Mouse (Mus musculus) mouse trophoblast stem cell (cell line): ENCODE results near the gene Cpa2.

ENCODE experiments used
- in situ Hi-C, 2 experiments: fragments of 300-500 bp; cut with MseI, MboI; formaldehyde crosslinking; loops; 2 replicates in 1 of 2; 3 replicates in 1 of 2; pipeline ENCODE4 v1.15.1; 2025

The Cpa2 gene

DNA sequence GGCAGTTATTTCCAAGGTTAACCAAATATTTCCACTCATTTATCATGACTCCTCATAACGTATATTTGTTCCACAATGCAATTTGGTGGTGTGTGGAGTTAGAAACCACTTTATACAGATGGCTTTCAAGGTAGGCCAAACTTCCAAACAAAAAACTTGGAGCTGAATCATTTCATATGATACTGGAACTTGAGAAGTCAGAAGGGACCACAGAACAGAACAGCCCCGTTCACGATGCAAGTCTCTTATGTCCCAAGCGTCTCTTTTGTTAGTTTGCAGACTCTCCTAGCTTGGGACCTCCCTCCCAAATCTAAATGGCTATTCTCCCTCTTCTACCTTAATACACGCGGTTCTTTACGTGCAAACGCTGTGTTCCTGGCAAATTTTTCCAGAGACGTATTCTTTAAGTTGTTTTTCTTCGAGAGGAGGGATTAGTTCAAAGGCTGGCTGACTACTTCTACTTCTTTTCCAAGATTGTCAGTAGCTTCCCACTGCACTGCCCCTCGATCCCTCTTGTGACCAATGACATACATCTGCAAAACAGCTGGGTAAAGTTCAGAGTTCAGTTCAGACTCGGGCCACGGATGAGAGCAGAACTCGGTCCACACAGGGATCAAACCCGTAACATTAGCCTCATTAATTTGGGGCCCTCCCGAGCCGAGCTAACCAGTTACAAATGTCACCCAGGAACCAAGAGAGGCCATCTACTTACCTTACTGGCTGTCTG lies 35.3 kb downstream of the Cpa2 start:
- in situ Hi-C loops, result no loop called here

DNA sequence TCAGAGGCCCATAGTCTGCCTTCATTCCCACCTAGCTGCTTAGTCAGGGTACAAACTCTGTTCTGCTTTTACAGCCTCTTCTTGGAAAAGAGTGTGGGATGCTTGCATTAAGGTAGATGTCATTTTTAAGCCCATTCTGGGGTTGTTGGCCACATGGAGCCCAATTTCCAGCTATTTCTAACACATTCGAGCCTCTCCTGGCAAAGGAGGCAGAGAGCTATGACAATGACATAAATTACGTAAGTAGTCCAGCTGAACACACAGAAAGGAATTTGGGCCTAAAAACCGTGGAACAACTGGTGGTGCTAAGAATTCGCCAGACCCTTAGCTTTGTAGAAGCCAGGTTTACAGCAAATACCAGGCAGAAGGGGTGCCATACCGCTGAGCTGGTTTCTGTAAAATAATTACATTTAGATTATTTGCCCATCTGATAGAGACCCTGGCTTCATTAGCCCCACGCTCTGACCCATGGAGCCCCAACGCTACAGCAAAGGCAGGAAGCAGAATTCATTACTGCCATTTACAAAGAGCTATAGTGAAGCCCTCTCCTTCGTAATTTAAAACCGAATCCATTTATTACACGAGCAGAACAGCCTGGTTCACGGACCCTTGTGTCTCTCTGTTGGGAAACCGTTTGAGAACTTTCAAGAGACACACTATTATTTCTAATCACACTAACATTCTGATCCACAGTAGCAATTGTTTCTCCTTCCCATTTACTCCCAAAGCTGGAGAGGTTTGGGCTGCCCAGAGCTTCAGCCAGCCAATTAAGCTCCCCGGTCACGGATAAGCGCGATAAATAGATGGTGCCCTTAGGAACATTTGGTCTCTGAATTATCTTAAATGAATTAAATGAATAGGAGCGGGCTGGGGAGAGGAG lies 38.8 kb downstream of the Cpa2 start:
- in situ Hi-C loops, result no loop called here

DNA sequence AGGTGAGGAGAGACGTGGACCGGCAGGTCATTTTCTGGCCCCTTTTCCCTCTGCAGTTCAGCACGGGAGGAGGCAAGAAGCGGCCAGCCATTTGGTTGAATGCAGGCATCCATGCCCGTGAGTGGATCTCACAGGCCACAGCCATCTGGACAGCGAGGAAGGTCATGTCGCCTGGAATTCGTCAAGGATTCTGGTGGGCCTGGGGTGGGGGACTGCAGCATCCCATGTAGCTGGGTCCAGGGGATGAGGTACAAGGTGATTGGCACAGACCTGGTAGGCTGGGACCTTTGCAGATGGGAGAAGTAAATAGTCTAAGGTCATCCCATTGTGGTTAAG lies 39.4 kb downstream of the Cpa2 start:
- in situ Hi-C loops, result no loop called here

DNA sequence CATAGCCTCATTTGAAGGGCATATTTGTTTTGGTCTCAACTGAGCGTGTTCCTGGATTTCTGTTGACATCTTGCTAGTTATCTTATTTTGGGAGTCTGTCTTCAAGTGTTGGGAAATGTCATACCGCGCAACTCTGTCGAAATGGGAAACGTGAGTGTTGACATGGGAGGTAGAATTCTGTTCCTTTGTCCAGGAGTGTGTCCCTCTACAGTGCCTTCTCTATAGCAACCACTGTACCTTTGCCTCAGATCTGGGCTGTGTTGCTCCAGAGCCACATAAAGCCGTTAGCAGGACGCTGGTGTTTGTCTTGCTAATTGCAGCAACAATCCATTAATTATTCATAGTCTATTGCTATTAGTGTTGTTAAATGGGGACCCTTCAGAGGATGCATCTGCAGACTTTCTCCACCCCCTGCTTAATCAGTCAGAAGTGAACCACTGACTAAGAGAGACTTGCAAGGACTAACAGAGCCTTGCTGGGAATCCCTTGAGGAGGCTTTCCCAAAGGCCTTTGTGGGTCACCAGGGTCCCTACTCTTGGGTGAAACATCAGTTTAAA lies 45.6 kb downstream of the Cpa2 start:
- in situ Hi-C loops, result no loop called here

DNA sequence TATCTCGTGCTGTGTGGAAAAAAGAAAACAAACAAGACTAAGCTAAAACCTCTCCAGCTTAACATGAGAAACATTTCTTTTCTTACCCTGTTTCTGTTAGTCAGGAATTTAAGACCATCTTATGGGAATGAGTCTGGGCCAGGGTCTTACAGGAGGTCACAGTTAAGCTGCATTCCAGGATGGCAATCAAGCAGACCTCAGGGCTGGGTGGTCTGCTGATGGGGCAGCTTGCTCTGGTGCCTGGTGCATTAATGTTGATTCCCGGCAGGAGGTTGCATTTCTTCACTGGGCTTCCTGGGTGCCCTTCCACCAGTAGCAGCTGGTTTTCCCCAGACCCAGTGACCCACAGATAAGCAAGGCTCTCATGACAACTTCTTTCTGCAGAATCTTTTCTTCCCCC lies 48.4 kb downstream of the Cpa2 start:
- in situ Hi-C loops, result no loop called here

DNA sequence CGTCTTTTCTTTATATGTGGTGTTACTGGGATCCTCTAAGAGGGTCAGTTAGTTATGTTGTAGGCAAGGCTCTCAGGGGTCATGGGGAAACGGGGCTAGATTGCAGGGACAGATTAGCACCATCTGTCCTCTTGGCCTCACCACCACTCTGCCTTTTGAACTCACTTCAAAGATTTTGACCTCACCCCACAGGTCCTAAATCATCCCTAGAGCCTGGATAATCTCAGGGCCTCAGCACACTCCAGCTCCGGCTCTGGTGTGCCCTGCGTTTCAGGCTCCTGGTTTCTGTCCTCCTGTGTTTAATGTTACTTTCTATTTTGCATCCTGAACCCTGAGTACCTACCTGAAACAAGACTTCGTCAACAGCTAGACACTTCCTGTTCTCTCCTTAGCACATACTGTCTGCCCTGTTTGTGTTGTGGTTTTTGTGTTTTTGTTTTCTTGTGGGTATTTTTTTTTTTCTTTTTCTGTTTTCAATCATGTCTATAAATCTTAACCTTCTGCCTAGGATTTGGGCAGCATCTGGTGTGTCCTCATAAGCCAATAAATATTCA lies 50.5 kb downstream of the Cpa2 start:
- in situ Hi-C loops, result no loop called here

DNA sequence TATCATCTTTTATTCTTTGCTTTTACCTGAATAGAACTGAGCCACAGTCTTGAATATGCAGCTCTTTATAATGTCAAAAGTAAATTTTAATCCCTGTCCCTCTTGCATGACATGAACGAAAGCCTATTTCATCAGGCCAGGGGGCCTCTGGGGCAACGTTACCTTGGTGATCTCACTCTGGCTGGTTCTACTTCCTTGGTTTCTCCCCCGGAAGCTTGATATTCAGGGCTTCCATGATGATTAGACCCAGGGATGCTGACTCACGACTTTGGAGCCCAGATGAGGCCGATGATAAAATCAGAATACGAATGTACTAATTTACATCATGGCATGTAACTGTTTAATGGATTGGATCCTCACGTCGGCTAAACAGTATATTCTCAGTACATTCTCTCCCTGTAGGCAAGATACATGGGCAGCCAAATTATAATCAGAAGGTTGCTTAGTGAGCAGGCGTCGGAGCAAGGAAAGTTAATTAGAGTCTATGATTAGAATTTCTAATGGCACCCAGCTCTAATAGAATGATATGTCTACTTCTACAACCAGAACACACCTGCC lies 51.1 kb downstream of the Cpa2 start:
- in situ Hi-C loops, result no loop called here

DNA sequence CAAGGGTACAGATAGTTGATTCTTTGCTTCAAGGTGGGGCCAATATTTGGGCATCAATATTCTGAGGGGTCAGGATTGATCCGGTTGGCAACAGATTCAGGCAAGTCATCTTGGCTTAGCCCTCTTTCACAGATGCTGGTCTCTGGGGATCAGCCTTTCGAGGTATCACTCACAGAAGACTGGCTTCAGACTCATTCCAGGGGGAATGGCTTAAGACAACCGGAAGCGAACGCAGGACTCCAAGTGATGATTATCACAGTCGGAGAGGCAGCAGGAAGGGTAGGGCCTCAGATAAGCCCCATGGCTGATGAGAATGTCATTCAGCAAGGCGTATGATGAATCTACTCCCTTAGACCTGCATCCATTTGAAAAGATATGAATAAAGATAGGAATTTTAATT lies 53.0 kb downstream of the Cpa2 start:
- in situ Hi-C loops, result no loop called here

DNA sequence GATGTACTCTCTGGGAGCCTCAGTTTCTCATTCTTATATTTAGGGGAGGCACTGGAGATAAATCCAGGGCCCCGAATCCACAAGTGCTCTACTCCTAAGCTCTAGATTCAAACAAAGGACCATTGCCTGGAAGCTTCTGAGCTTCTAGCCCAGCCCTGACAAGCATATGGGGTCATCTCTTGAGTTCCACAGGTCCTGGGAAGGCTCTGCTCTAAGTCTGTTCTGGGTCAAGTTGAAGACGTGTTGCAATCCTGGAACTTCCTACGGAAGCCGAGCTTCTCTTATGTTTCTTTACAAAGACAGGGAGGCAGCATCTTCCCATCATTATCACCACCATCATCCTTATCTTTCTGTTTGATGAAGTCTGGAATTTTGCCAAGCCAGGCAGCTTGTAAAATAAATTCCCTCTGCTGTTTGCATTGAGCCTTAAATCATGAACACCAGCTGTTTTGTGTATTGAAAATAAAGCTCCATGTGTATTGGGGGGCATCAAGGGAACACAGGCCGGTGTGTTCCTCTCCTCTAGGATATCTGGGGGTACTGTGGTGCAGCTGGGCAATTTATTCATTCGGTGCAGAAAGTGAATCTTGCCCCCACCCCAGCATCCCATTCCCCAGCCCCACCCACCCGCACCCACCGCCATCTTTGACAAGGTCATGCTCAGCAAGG lies 55.0 kb downstream of the Cpa2 start:
- in situ Hi-C loops, result no loop called here

DNA sequence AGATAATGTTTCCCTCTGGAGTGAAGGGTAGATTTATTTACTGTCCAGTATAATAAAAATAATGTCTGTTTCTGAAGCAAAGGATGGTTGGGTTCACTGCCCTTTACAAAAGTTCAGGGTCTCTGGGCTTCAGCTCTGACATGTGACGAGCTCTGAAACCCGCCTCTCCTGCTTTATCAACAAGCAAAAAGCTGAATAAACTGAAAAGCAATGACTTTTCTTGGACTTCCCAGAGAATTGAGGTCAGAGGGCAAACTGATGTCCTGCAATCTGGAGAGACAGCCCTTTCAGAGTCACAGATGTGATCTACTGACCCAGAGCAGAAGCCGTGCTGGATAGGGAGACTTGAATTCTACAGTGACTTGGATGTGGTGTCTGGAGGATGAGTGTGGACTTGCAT lies 58.7 kb downstream of the Cpa2 start:
- in situ Hi-C loops, result no loop called here

DNA sequence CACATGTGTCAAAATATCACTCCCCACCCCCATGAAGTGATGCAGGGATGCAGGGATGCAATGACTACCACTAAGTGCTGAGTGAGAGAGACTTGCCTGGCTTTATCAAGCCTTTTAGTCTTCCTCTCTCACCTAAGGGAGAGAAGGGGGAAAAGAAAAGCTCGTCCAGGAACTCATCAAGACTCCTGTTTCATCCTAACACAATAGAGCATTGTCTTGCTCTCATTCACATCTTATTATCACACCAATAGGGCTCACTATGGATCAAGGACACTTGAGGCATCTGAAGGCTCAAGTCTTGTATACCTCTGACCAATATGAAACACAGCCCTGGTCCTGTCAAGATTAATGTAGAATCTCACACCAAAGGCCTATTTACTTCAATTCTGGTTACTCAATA lies 59.6 kb downstream of the Cpa2 start:
- in situ Hi-C loops, result no loop called here

DNA sequence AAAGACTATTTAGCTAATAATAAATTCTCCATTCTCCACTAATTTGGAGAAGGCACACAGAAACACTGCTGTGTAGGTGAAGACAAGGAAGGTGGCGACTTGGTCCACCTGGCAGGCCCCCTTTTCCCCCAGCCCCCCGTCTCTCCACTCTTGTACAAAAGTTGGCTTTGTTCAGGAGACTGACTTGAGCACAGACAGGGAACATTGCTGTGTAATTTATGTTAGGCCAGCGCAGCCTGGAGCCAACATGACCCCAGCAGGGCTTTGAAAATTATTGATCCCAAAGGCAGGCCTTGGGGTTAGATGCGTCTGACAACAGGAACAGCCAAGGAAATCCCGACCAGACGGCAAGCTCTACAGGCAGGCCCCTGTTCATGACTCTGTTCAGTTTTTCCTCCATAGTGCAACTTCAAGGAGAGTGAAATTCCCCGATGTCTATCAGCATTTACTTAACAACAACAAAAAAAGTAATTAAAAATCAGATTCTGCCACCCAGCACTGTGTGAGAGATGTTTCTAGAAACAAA lies 63.0 kb downstream of the Cpa2 start:
- in situ Hi-C loops, result no loop called here

DNA sequence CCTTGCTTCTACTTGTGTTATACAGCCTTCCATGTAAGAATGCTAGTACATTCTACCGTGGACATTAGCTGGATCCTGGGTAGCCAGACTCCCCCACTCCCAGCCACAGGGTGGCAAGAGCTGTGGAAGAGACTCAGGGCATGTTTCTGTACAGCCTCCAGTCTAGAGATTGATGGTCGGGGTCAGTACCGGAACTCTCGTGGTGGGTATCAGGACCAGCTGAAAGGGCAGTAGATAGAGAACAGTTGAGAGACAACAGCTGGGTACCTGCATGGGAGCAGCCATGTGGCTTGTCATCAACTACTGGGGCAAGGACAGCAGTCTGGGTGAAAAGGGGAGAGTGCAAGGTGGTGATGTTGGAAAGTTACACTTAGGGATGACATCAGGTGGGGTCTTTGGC lies 63.7 kb downstream of the Cpa2 start:
- in situ Hi-C loops, result no loop called here

DNA sequence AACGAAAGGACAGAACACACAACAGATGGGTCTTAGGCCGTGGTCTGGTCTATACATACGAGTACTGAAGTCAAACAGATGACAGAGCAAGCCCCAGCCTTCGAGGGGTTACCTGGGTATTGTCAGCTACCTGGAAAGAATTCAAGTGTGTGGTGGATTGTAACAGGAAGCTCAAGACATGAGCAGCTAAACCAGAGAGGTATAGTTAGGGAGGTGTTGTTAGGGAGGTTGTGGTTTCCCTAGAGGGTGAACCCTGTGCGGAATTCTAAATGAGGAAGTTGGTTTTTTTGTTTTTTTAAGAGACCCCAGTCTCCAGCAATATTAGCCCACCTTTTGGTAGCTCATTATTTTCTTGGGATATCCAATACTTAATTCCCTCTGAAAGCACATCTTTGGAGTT lies 64.3 kb downstream of the Cpa2 start:
- in situ Hi-C loops, result no loop called here

DNA sequence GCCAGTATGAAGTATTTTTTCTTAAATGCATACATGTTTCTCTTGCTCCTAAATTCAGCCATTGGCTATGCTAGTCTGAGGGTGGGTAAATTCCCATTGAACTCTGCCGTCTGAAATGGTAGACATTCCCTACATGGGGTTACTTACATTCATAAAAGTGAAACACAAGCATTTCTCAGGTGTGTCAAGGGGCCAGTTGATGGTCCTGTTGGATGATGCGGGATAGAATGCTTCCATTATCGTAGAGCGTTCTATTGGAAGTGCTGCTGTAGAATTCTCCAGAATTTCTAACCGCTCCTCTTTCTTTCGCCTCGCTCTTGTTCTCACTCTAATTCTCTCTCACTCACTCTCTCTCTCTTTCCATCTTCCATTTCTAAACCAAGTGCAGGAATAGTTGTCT lies 69.3 kb downstream of the Cpa2 start, which contains the start of gene Cpa5:
Gene Cpa5, plus strand, starts transcription at position 301 of the 400 bp plus-strand sequence.
- in situ Hi-C loops, result no loop called here

DNA sequence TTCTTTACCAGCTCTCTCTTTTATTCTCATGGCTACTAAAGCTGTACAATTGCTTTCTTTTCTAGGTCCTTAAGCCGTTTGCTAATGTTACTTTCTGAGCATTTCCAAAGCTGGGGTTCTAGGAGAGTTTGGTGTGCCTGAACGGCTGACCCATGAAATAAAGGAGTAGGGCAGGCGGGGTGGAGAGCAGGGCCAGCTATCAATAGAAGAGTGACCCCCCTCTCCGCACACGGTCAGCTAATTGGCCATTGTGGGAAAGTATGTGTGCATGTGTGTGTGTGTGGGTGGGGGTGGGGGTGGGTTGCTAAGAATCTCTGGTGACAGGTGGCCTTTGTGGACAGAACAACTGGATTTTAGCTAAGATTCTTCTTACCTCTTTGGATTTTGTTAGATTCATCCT lies 69.8 kb downstream of the Cpa2 start:
- in situ Hi-C loops, result no loop called here
